Mouse (Mus musculus): ENCODE results near the gene 4933427D14Rik. TPM values are rescaled to one million over a fixed set of nuclear protein-coding genes. Genes with fewer than 3 reads are reported as not detected.

Gene 4933427D14Rik
- polyA plus RNA-seq, 1 experiment from 2014 or later, result 18.4 TPM

- WGBS, result 48% methylated on average over 3 of the region's 3 CpGs
- Histone ChIP-seq H3K4me1 (ENCODE audit: control insufficient read depth, insufficient read depth, low read length) (no peaks in the 10 kb centered on the region), H3K9ac (ENCODE audit: low read depth, low read length) (no peak overlapping the region), H3K27ac (ENCODE audit: low read length) (no peak overlapping the region), H3K4me3 (ENCODE audit: low read depth, low read length) (no peak overlapping the region), H3K4me2 (ENCODE audit: low read length) (no peak overlapping the region), H3K27me3 (ENCODE audit: control insufficient read depth, insufficient read depth, low read depth, low read length) (no peaks in the 10 kb centered on the region), H3K9me3 (replicated peaks; ENCODE audit: control insufficient read depth, low read length, poor library complexity, severe bottlenecking) (no peaks in the 10 kb centered on the region), H3K36me3 (ENCODE audit: control insufficient read depth, insufficient read depth, low read length) (no peaks in the 10 kb centered on the region)
- ATAC-seq, result no peak
These were observed 96.5 kb downstream of the 4933427D14Rik start for GRCm38 (mm10) chr11:72110726-72111125.

- Histone ChIP-seq H3K4me2 (ENCODE audit: low read length) (no peak overlapping the region), H3K4me3 (ENCODE audit: low read depth, low read length) (no peak overlapping the region), H3K27ac (ENCODE audit: low read length) (peak overlapping the region; percentile 5), H3K4me1 (ENCODE audit: control insufficient read depth, insufficient read depth, low read length) (peaks cover under 1% of the 10 kb centered on the region; the same call in 1 of the 2 replicates), H3K9me3 (replicated peaks; ENCODE audit: control insufficient read depth, low read length, poor library complexity, severe bottlenecking) (no peaks in the 10 kb centered on the region), H3K9ac (ENCODE audit: low read depth, low read length) (no peak overlapping the region), H3K27me3 (ENCODE audit: control insufficient read depth, insufficient read depth, low read depth, low read length) (no peaks in the 10 kb centered on the region), H3K36me3 (ENCODE audit: control insufficient read depth, insufficient read depth, low read length) (no peaks in the 10 kb centered on the region)
- no peak for ATAC-seq
- WGBS, result 57% methylated on average over 8 of the region's 8 CpGs
These were observed 103.0 kb downstream of the 4933427D14Rik start for GRCm38 (mm10) chr11:72104223-72104622.

Other genes with a start within 250 kb of the 4933427D14Rik start
- gene Aipl1, start 169.9 kb downstream of the 4933427D14Rik start, polyA plus RNA-seq (2015; fragmentation: Nextera tagmentation; extraction: Ambion mirVana), result 0.34 and 0.65 TPM in 2 replicates
- 19.4 and 24.5 TPM in 2 replicates for gene Pimreg, start 165.4 kb downstream of the 4933427D14Rik start, polyA plus RNA-seq (2015; fragmentation: Nextera tagmentation; extraction: Ambion mirVana)
- 5.4 and 6.1 TPM in 2 replicates for gene Pitpnm3, start 71.7 kb downstream of the 4933427D14Rik start, polyA plus RNA-seq (2015; fragmentation: Nextera tagmentation; extraction: Ambion mirVana)
- 1.7 and 1.9 TPM in 2 replicates for gene Gm43951, start 619 bp downstream of the 4933427D14Rik start, polyA plus RNA-seq (2015; fragmentation: Nextera tagmentation; extraction: Ambion mirVana)
- 137 and 145 TPM in 2 replicates for gene Txndc17, start 88 bp upstream of the 4933427D14Rik start, polyA plus RNA-seq (2015; fragmentation: Nextera tagmentation; extraction: Ambion mirVana)
- 53.2 and 55.9 TPM in 2 replicates for gene Med31, start 8.1 kb upstream of the 4933427D14Rik start, polyA plus RNA-seq (2015; fragmentation: Nextera tagmentation; extraction: Ambion mirVana)
- gene Slc13a5, start 59.8 kb upstream of the 4933427D14Rik start, polyA plus RNA-seq (2015; fragmentation: Nextera tagmentation; extraction: Ambion mirVana), result 2.5 and 2.6 TPM in 2 replicates
- gene Xaf1, start 94.2 kb upstream of the 4933427D14Rik start, polyA plus RNA-seq (2015; fragmentation: Nextera tagmentation; extraction: Ambion mirVana), result 1.0 and 2.2 TPM in 2 replicates
- gene Fbxo39, start 107.0 kb upstream of the 4933427D14Rik start, polyA plus RNA-seq (2015; fragmentation: Nextera tagmentation; extraction: Ambion mirVana), result not detected in 2 replicates
- 11.1 and 13.5 TPM in 2 replicates for gene Tekt1, start 155.0 kb upstream of the 4933427D14Rik start, polyA plus RNA-seq (2015; fragmentation: Nextera tagmentation; extraction: Ambion mirVana)
- gene Smtnl2, start 204.3 kb upstream of the 4933427D14Rik start, polyA plus RNA-seq (2015; fragmentation: Nextera tagmentation; extraction: Ambion mirVana), result 10.3 and 12.2 TPM in 2 replicates
- gene Ggt6, start 228.1 kb upstream of the 4933427D14Rik start, polyA plus RNA-seq (2015; fragmentation: Nextera tagmentation; extraction: Ambion mirVana), result not detected in 2 replicates
- gene Mybbp1a, start 233.9 kb upstream of the 4933427D14Rik start, polyA plus RNA-seq (2015; fragmentation: Nextera tagmentation; extraction: Ambion mirVana), result 61.1 and 67.6 TPM in 2 replicates